Mouse (Mus musculus) thymus, adult 2 months (tissue): ENCODE data around the gene Socs4.

Source experiments
- CTCF ChIP-seq: fragments of 200-500 bp; IDR thresholded peaks from 2 replicates; pipeline ENCODE4 v1.5.1; 2012; ENCODE audit warnings: mild to moderate bottlenecking, control low read depth, low read length, moderate library complexity, borderline replicate concordance; ENCODE audit not compliant: control insufficient read depth, poor library complexity, insufficient read depth; ENCODE audit errors: extremely low read depth
- POLR2A ChIP-seq: fragments of 200-500 bp; IDR thresholded peaks from 2 replicates; pipeline ENCODE4 v1.6.1; 2012; ENCODE audit warnings: mild to moderate bottlenecking, low read length, control low read depth, moderate library complexity; ENCODE audit not compliant: control insufficient read depth, poor library complexity, insufficient read depth; ENCODE audit errors: extremely low read depth

GRCm38 (mm10) chr14:47285271-47285670, 8.5 kb downstream of the Socs4 start:
- TF ChIP-seq CTCF (no peak), POLR2A (no peak)
